Mouse (Mus musculus) urinary bladder, adult 2 months (tissue): Measurements from ENCODE around the gene 3110082I17Rik. TPM values are rescaled to one million over a fixed set of nuclear protein-coding genes. Genes with fewer than 3 reads are reported as not detected.

Experiments
- DNase-seq: peaks from one replicate; pipeline ENCODE4 v3.0.0; 2022; ENCODE audit warnings: low spot score
- polyA plus RNA-seq: library from polyadenylated mRNA; depleted of rRNA; stranded (reverse); fragments of >200 nt; gene quantifications from 2 replicates; pipeline ENCODE4 v1.2.3, GENCODE M21; 2012

Gene 3110082I17Rik
- polyA plus RNA-seq, 1 experiment: 13.9 TPM

- DNase-seq: no peak
Measured at GRCm38 (mm10) chr5:139378986-139379629, 81.2 kb downstream of the 3110082I17Rik start.

- DNase-seq: no peak
Measured at GRCm38 (mm10) chr5:139378271-139378556, 82.1 kb downstream of the 3110082I17Rik start.

GRCm38 (mm10) chr5:139377468-139378270 lies 82.7 kb downstream of the 3110082I17Rik start, which contains the start of gene Gpr146:
TSS of gene Gpr146 (plus strand) at chr5:139377697.
- no peak for DNase-seq

GRCm38 (mm10) chr5:139374841-139375240 lies 85.5 kb downstream of the 3110082I17Rik start:
- no peak for DNase-seq

- no peak for DNase-seq
Measured at GRCm38 (mm10) chr5:139373889-139374444, 86.4 kb downstream of the 3110082I17Rik start.

GRCm38 (mm10) chr5:139373126-139373525 lies 87.2 kb downstream of the 3110082I17Rik start:
- DNase-seq: no peak

- DNase-seq: peak; percentile 81
Measured at GRCm38 (mm10) chr5:139371631-139372401, 88.5 kb downstream of the 3110082I17Rik start.

- no peak for DNase-seq
Measured at GRCm38 (mm10) chr5:139371118-139371517, 89.2 kb downstream of the 3110082I17Rik start.

GRCm38 (mm10) chr5:139370336-139370735 lies 90.0 kb downstream of the 3110082I17Rik start:
- DNase-seq: no peak

GRCm38 (mm10) chr5:139368638-139369320 lies 91.5 kb downstream of the 3110082I17Rik start:
- DNase-seq: no peak

- no peak for DNase-seq
Measured at GRCm38 (mm10) chr5:139367884-139368458, 92.4 kb downstream of the 3110082I17Rik start.

- no peak for DNase-seq
Measured at GRCm38 (mm10) chr5:139366484-139366883, 93.8 kb downstream of the 3110082I17Rik start.

GRCm38 (mm10) chr5:139365827-139366226 lies 94.5 kb downstream of the 3110082I17Rik start:
- DNase-seq: no peak

- DNase-seq: peak; percentile 33
Measured at GRCm38 (mm10) chr5:139364911-139365571, 95.3 kb downstream of the 3110082I17Rik start.

GRCm38 (mm10) chr5:139364260-139364910 lies 95.9 kb downstream of the 3110082I17Rik start:
- DNase-seq: peak; percentile 87

- no peak for DNase-seq
Measured at GRCm38 (mm10) chr5:139363858-139364257, 96.5 kb downstream of the 3110082I17Rik start.

- DNase-seq: no peak
Measured at GRCm38 (mm10) chr5:139359244-139359643, 101.1 kb downstream of the 3110082I17Rik start.

GRCm38 (mm10) chr5:139358653-139359052 lies 101.7 kb downstream of the 3110082I17Rik start:
- DNase-seq: no peak

- DNase-seq: peak; percentile 67
Measured at GRCm38 (mm10) chr5:139355235-139355772, 105.0 kb downstream of the 3110082I17Rik start.

- no peak for DNase-seq
Measured at GRCm38 (mm10) chr5:139353946-139354345, 106.4 kb downstream of the 3110082I17Rik start.
